Mouse (Mus musculus) midbrain, embryonic 11.5 days (tissue): ENCODE measurements around the gene Naa40. TPM values are rescaled to one million over a fixed set of nuclear protein-coding genes. Genes with fewer than 3 reads are reported as not detected.

Experiments
- ATAC-seq: fragments of 200-750 bp; cut with Nextera tagmentation; 2 replicates; pipeline ENCODE4 v1.8.0; 2017; ENCODE audit warnings: moderate TSS enrichment, moderate library complexity; ENCODE audit not compliant: low FRiP score
- DNase-seq: peaks from one replicate; pipeline ENCODE4 v3.0.0; 2015; ENCODE audit warnings: low spot score; ENCODE audit errors: missing footprints
- H3K27ac ChIP-seq: fragments of 300-500 bp; sonication (generic); 2 replicates; pipeline ENCODE4 v1.5.1; 2014; ENCODE audit warnings: low read depth, low read length
- H3K27me3 ChIP-seq: fragments of 300-500 bp; sonication (generic); 2 replicates; pipeline ENCODE4 v1.6.1; 2014; ENCODE audit warnings: mild to moderate bottlenecking, low read length, moderate library complexity, mixed read lengths; ENCODE audit not compliant: control insufficient read depth, insufficient read depth
- H3K36me3 ChIP-seq: fragments of 300-500 bp; sonication (generic); 2 replicates; pipeline ENCODE4 v1.6.1; 2014; ENCODE audit warnings: mild to moderate bottlenecking, low read length, moderate library complexity, mixed read lengths; ENCODE audit not compliant: control insufficient read depth, insufficient read depth
- H3K4me1 ChIP-seq: fragments of 300-500 bp; sonication (generic); 2 replicates; pipeline ENCODE4 v1.6.1; 2014; ENCODE audit warnings: low read length; ENCODE audit not compliant: control insufficient read depth, insufficient read depth
- H3K4me2 ChIP-seq: fragments of 300-500 bp; sonication (generic); 2 replicates; pipeline ENCODE4 v1.6.1; 2014; ENCODE audit warnings: mild to moderate bottlenecking, moderate library complexity
- H3K4me3 ChIP-seq: fragments of 300-500 bp; sonication (generic); 2 replicates; pipeline ENCODE4 v1.5.1; 2014; ENCODE audit warnings: low read depth, low read length
- H3K9ac ChIP-seq: fragments of 300-500 bp; sonication (generic); 2 replicates; pipeline ENCODE4 v1.6.1; 2014; ENCODE audit warnings: low read length
- H3K9me3 ChIP-seq: fragments of 300-500 bp; sonication (generic); 2 replicates; pipeline ENCODE4 v1.6.1; 2016; ENCODE audit warnings: low read length; ENCODE audit not compliant: control insufficient read depth
- WGBS: fragments of 180-500 bp; shearing (Covaris S2); extraction: QIAGEN DNeasy Blood & Tissue Kit; methylation state at CpG from one replicate; pipeline ENCODE4 v1.1.7; 2014; 5-methylcytosine and 5-hydroxymethylcytosine counted together
- polyA plus RNA-seq: library from polyadenylated mRNA; unstranded; fragments of >200 nt; fragmentation: Nextera tagmentation; extraction: Ambion mirVana; gene quantifications from 2 replicates; pipeline ENCODE4 v1.2.1, GENCODE M21; 2014

Gene Naa40
- polyA plus RNA-seq, 1 experiment from 2014 or later = 103 TPM

DNA sequence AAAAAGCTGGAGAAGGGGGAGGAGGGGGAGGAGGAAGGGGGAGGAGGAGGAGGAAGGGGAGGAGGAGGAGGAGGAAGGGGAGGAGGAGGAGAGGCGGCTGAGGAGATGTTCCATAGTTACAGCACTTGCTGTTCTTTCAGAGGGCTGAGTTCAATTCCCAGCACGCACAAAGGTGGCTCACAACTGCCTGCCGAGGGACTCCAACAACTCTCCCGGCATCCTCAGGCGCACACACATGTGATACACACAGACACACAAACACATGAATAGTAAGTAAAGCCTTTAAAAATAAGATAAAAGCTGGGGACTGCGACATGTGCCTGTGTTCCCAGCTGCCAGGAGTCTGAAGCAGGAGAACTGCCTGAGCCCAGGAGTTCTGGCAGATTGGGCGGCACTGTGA, 59.5 kb downstream of the Naa40 start:
- Histone ChIP-seq H3K9me3 (no peaks in the 10 kb centered on the region), H3K36me3 (no peaks in the 10 kb centered on the region), H3K4me2 (no peak overlapping the region), H3K27me3 (peaks cover 16% of the 10 kb centered on the region; the same call in 1 of the 2 replicates), H3K27ac (no peak overlapping the region), H3K4me3 (no peak overlapping the region), H3K9ac (no peak overlapping the region), H3K4me1 (peaks cover 24% of the 10 kb centered on the region)
- 67% methylated on average over 7 of the region's 7 CpGs for WGBS
- ATAC-seq = no peak
- no peak for DNase-seq

- no peaks in the 10 kb centered on the region for H3K36me3 ChIP-seq
These were observed 60.1 kb downstream of the Naa40 start for GRCm38 (mm10) chr19:7180756-7181405.

GRCm38 (mm10) chr19:7178841-7179452, 62.0 kb downstream of the Naa40 start:
- H3K36me3 ChIP-seq = no peaks in the 10 kb centered on the region
- H3K9ac ChIP-seq = no peak overlapping the region
- WGBS = 29% methylated on average over 3 of the region's 3 CpGs
- peaks cover 14% of the 10 kb centered on the region; the same call in 1 of the 2 replicates for H3K27me3 ChIP-seq
- no peak overlapping the region for H3K27ac ChIP-seq
- H3K9me3 ChIP-seq = no peaks in the 10 kb centered on the region
- no peak overlapping the region for H3K4me3 ChIP-seq
- DNase-seq = no peak
- H3K4me1 ChIP-seq = peaks cover 11% of the 10 kb centered on the region
- ATAC-seq = no peak
- H3K4me2 ChIP-seq = no peak overlapping the region

More at GRCm38 (mm10) chr19:7180756-7181405, 60.1 kb downstream of the Naa40 start:
- H3K9me3 ChIP-seq = no peaks in the 10 kb centered on the region
- no peak overlapping the region for H3K27ac ChIP-seq
- DNase-seq (no peak), ATAC-seq (no peak)
- peaks cover 21% of the 10 kb centered on the region for H3K4me1 ChIP-seq
- peaks cover 14% of the 10 kb centered on the region; the same call in 1 of the 2 replicates for H3K27me3 ChIP-seq
- H3K4me2 ChIP-seq = no peak overlapping the region
- no peak overlapping the region for H3K9ac ChIP-seq
- H3K4me3 ChIP-seq = no peak overlapping the region
- 79% methylated on average over 8 of the region's 8 CpGs for WGBS

DNA sequence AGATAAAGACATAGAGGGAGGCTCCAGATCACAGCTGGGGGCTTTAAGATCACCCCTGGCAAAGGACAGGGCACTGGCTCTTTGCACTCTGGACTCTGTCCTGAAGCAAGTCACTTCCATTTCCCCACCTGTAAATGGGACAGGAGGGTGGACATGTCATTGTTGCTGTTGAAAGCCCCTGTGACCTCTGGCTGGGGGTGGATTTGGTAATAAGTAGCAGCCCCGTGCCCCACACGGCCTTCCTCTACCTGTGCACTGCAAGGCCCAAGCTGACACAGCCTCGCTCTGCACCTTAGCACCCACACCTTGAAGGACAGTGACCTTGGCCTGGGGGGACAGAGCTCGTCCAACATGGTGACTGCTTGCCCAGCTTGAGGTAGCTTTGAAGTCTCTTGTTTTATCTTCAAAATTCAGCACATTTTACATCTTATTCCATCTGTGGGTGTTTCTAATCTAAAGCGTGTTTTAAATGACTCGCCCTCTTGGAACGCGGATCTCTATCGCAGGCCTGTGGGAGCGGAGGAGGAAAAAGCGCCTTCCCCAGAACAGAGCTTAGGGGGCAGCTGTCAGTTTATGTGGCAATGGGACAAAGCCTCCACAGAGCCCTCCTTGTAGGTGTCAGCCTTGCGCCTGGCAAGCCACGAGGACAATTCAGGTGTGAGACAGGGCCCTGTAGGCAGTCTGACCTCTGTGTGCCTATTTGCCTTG, 63.0 kb downstream of the Naa40 start:
- H3K9me3 ChIP-seq = no peaks in the 10 kb centered on the region
- H3K4me2 ChIP-seq = no peak overlapping the region
- no peak overlapping the region; the same call in 1 of the 2 replicates for H3K9ac ChIP-seq
- peaks cover 10% of the 10 kb centered on the region; the same call in 1 of the 2 replicates for H3K27me3 ChIP-seq
- H3K27ac ChIP-seq = no peak overlapping the region
- DNase-seq (no peak), ATAC-seq (no peak)
- WGBS = 62% methylated on average over 13 of the region's 13 CpGs
- peaks cover 15% of the 10 kb centered on the region for H3K4me1 ChIP-seq
- no peak overlapping the region for H3K4me3 ChIP-seq
- H3K36me3 ChIP-seq = no peaks in the 10 kb centered on the region

DNA sequence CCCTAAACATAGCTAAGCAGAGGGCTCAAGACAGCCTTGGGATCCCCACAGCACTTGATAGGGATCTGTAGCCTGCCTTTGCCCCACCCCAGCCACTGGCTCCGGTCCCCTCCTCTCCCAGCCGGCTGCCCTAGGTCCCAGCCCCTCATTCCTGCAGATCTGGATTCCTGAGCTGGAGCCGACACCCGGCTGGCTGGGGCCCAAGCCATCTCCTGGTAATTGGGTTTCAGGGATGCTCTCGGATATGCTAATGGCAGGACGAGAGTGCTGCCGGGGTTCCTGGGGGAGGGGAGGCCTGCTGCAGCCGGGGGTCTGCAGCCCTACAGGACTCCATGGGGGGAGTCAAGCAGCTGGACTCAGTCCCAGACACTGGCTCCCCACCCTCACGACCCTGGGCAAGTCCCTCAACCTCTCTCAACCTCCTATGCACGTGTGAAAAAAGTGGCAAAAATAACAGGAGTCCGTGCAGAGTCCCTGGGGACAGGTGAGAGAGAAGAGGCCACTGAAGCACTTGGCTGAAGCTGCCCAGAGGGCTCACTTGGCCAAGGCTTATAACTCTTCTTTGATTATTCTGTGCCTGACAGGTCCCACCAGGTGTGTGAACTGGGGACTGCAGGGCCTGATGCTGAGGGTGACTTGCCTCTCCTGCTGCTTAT, 64.8 kb downstream of the Naa40 start:
- H3K9ac ChIP-seq = peak overlapping the region; percentile 37; the same call in 1 of the 2 replicates
- no peak overlapping the region for H3K27ac ChIP-seq
- DNase-seq (no peak), ATAC-seq (no peak)
- H3K4me3 ChIP-seq = no peak overlapping the region
- H3K4me2 ChIP-seq = no peak overlapping the region
- H3K36me3 ChIP-seq = no peaks in the 10 kb centered on the region
- 6% methylated on average over 11 of the region's 11 CpGs for WGBS
- 0 out of 2 replicates have a peak, but pooled peaks cover 2% of the 10 kb centered on the region for H3K27me3 ChIP-seq
- H3K4me1 ChIP-seq = peaks cover 25% of the 10 kb centered on the region
- no peaks in the 10 kb centered on the region for H3K9me3 ChIP-seq

Other genes with a start within 250 kb of the Naa40 start
- 17.9 and 21.0 TPM in 2 replicates for gene Dnajc4, start 248.6 kb downstream of the Naa40 start, polyA plus RNA-seq
- 14.4 and 19.5 TPM in 2 replicates for gene Nudt22, start 245.1 kb downstream of the Naa40 start, polyA plus RNA-seq
- 10.0 and 10.2 TPM in 2 replicates for gene Trpt1, start 245.1 kb downstream of the Naa40 start, polyA plus RNA-seq
- gene Fermt3, start 221.7 kb downstream of the Naa40 start, polyA plus RNA-seq = 6.7 and 7.3 TPM in 2 replicates
- gene Stip1, start 201.2 kb downstream of the Naa40 start, polyA plus RNA-seq = 410 and 416 TPM in 2 replicates
- 2.2 and 3.0 TPM in 2 replicates for gene Macrod1, start 184.4 kb downstream of the Naa40 start, polyA plus RNA-seq
- gene Flrt1, start 135.5 kb downstream of the Naa40 start, polyA plus RNA-seq = 7.5 and 8.2 TPM in 2 replicates
- 241 and 252 TPM in 2 replicates for gene Otub1, start 34.9 kb downstream of the Naa40 start, polyA plus RNA-seq
- gene Cox8a, start 23.6 kb downstream of the Naa40 start, polyA plus RNA-seq = 730 and 757 TPM in 2 replicates
- gene Rcor2, start 26.1 kb upstream of the Naa40 start, polyA plus RNA-seq = 33.8 and 36.9 TPM in 2 replicates
- 43.0 and 53.9 TPM in 2 replicates for gene Mark2, start 100.7 kb upstream of the Naa40 start, polyA plus RNA-seq
- gene Spindoc, start 141.8 kb upstream of the Naa40 start, polyA plus RNA-seq = 23.2 and 25.3 TPM in 2 replicates
- gene 2700081O15Rik, start 176.4 kb upstream of the Naa40 start, polyA plus RNA-seq = 12.3 and 13.2 TPM in 2 replicates
- 371 and 383 TPM in 2 replicates for gene Rtn3, start 242.1 kb upstream of the Naa40 start, polyA plus RNA-seq